Comparison of ENCODE assay signal across 19 mouse cellular contexts in genomic region chr1:135562115-135562514, GRCm38 (mm10). TPM values are rescaled to one million over a fixed set of nuclear protein-coding genes. Genes with fewer than 3 reads are reported as not detected.
DNase-seq lines count a peak whose midpoint lies in the region; ATAC-seq and TF ChIP-seq lines count a peak whose summit lies in the region.
"Had no signal": no experiment of that assay in that cellular context is flagged by ENCODE, and none has a peak within 500 bp of the region (broad histone marks: within the 10 kb centered on the region; RNA-seq: fewer than 3 reads in every experiment).

No protein-coding gene starts in this region.

- intact Hi-C loops in gastrocnemius, adult 2 months (cut with DNase I), result no loop called here

- H3K4me3 ChIP-seq in layer of hippocampus, adult 2 months, result no peak overlapping the region
- no peak overlapping the region for H3K4me3 ChIP-seq in forebrain, embryonic 16.5 days (replicated peaks; ENCODE audit: low read length)
- no peak overlapping the region for H3K4me3 ChIP-seq in gastrocnemius, adult 2 months
- H3K4me3 ChIP-seq: heart, embryonic 15.5 days; hindbrain, embryonic 12.5 days; intestine, embryonic 15.5 days; limb, embryonic 15.5 days; midbrain, embryonic 15.5 days had no signal

- no peak for DNase-seq in layer of hippocampus, adult 2 months (ENCODE audit: low spot score in 2 of 2)
- no peak for DNase-seq in layer of hippocampus, adult 9-10 months (ENCODE audit: low spot score)
- DNase-seq in kidney, adult 8-10 months, result peak; percentile 73 to 84
- peak; percentile 63 to 83 for DNase-seq in kidney, postnatal 25 days
- DNase-seq in right cerebral cortex, postnatal 10 days (ENCODE audit: low spot score in 2 of 2), result no peak
- DNase-seq in gastrocnemius, adult 2 months, result no peak
- DNase-seq: adrenal gland, postnatal 36 days; cerebellum, adult 8-10 months; gastrocnemius, postnatal 10 days; heart, adult 18-20 months; lung, adult 18-20 months; right cerebral cortex, adult 18-20 months; thymus, adult 2 months had no signal

- no peaks in the 10 kb centered on the region for H3K27me3 ChIP-seq in forebrain, embryonic 16.5 days (replicated peaks; ENCODE audit: control insufficient read depth, insufficient read depth, low read length)
- H3K27me3 ChIP-seq: heart, embryonic 15.5 days; hindbrain, embryonic 12.5 days; intestine, embryonic 15.5 days; limb, embryonic 15.5 days; midbrain, embryonic 15.5 days had no signal

- H3K9ac ChIP-seq in forebrain, embryonic 16.5 days (replicated peaks; ENCODE audit: low read depth, low read length), result no peak overlapping the region
- H3K9ac ChIP-seq: heart, embryonic 15.5 days; hindbrain, embryonic 12.5 days; intestine, embryonic 15.5 days; limb, embryonic 15.5 days; midbrain, embryonic 15.5 days had no signal

- no peak overlapping the region for H3K4me2 ChIP-seq in forebrain, embryonic 16.5 days (ENCODE audit: low read length)
- H3K4me2 ChIP-seq: heart, embryonic 15.5 days; hindbrain, embryonic 12.5 days; intestine, embryonic 15.5 days; limb, embryonic 15.5 days; midbrain, embryonic 15.5 days had no signal

- no peak for TF ChIP-seq CTCF in layer of hippocampus, adult 2 months (conservative IDR thresholded peaks at IDR 0.05)
- no peak for TF ChIP-seq CTCF in gastrocnemius, adult 2 months (IDR thresholded peaks at IDR 0.05)

- 21% methylated on average over 4 of the region's 4 CpGs for WGBS in forebrain, embryonic 16.5 days

- ATAC-seq in forebrain, embryonic 16.5 days, result no peak
- ATAC-seq: intestine, embryonic 15.5 days; midbrain, embryonic 15.5 days had no signal

- H3K36me3 ChIP-seq in forebrain, embryonic 16.5 days (ENCODE audit: control insufficient read depth, insufficient read depth), result no peaks in the 10 kb centered on the region
- H3K36me3 ChIP-seq: heart, embryonic 15.5 days; hindbrain, embryonic 12.5 days; intestine, embryonic 15.5 days; limb, embryonic 15.5 days; midbrain, embryonic 15.5 days had no signal

- peak overlapping the region; percentile 72 for H3K27ac ChIP-seq in layer of hippocampus, adult 2 months
- peak overlapping the region; percentile 79 for H3K27ac ChIP-seq in forebrain, embryonic 16.5 days (ENCODE audit: low read length)
- H3K27ac ChIP-seq in gastrocnemius, adult 2 months, result no peak overlapping the region
- H3K27ac ChIP-seq: heart, embryonic 15.5 days; hindbrain, embryonic 12.5 days; intestine, embryonic 15.5 days; limb, embryonic 15.5 days had no signal

- H3K9me3 ChIP-seq in forebrain, embryonic 16.5 days (ENCODE audit: control insufficient read depth, low read length), result no peaks in the 10 kb centered on the region
- H3K9me3 ChIP-seq: heart, embryonic 15.5 days; hindbrain, embryonic 12.5 days; intestine, embryonic 15.5 days; limb, embryonic 15.5 days; midbrain, embryonic 15.5 days had no signal

- H3K4me1 ChIP-seq in forebrain, embryonic 16.5 days (replicated peaks; ENCODE audit: control insufficient read depth, insufficient read depth, low read length), result peaks cover 83% of the 10 kb centered on the region

RNA-seq across cellular contexts. Expression of gene Nav1, which starts 45.0 kb away (rescaled TPM):
- 10 to 100 TPM; 60.3 to 71.2 TPM for total RNA-seq in layer of hippocampus, adult 2 months (2021)
- polyA plus RNA-seq in forebrain, embryonic 16.5 days (2015; fragmentation: Nextera tagmentation; extraction: Ambion mirVana), result 48.6 and 62.6 TPM in 2 replicates
- total RNA-seq in gastrocnemius, adult 2 months (2021), result 10 to 100 TPM in 1 of 2 experiments, 1 to 10 TPM in 1; 9.7 to 11.5 TPM

Comparison
In these comparisons a context has a peak if more than half of its experiments do, and no peak if none do; other contexts are left out.
1. DNase-seq: peak in kidney, adult 8-10 months (2 of 2) and kidney, postnatal 25 days (2 of 2); none in layer of hippocampus, adult 2 months (0 of 2), layer of hippocampus, adult 9-10 months (single experiment), right cerebral cortex, postnatal 10 days (0 of 2) and gastrocnemius, adult 2 months (single experiment).
2. RNA of gene Nav1, which starts 45.0 kb away (total RNA-seq): 60.3 to 71.2 TPM in layer of hippocampus, adult 2 months; 9.7 to 11.5 TPM in gastrocnemius, adult 2 months; every median in the first group is over 4 times any median in the second.